Mouse (Mus musculus) spleen, postnatal 14 days (tissue): ENCODE results near the gene Trp53tg5.
A peak's percentile ranks its signal among the peaks of the same experiment; 100 is the strongest.

ENCODE experiments used
- DNase-seq, 2 experiments: peaks; one replicate each; pipeline ENCODE4 v3.0.0; 2021 to 2022; ENCODE audit warnings: low spot score in 2 of 2

The Trp53tg5 gene

GRCm38 (mm10) chr2:164449341-164450042 is 24.0 kb downstream of the Trp53tg5 start:
- DNase-seq = no peak

- no peak for DNase-seq
Observed at GRCm38 (mm10) chr2:164448921-164449320, 24.6 kb downstream of the Trp53tg5 start.

GRCm38 (mm10) chr2:164448140-164448539 is 25.4 kb downstream of the Trp53tg5 start:
- DNase-seq = no peak

GRCm38 (mm10) chr2:164446086-164446469 is 27.4 kb downstream of the Trp53tg5 start:
- no peak for DNase-seq

GRCm38 (mm10) chr2:164445399-164446085 is 28.0 kb downstream of the Trp53tg5 start:
- DNase-seq = no peak

GRCm38 (mm10) chr2:164444701-164445100 is 28.8 kb downstream of the Trp53tg5 start:
- no peak for DNase-seq

GRCm38 (mm10) chr2:164443460-164444000 is 30.0 kb downstream of the Trp53tg5 start, which contains the start of gene Sdc4:
Sdc4 (minus strand) TSS chr2:164443887.
- DNase-seq = no peak

- peak; percentile 62 to 73 for DNase-seq
Observed at GRCm38 (mm10) chr2:164443051-164443437, 30.5 kb downstream of the Trp53tg5 start.

GRCm38 (mm10) chr2:164442315-164443050 is 31.0 kb downstream of the Trp53tg5 start:
- no peak for DNase-seq

- no peak for DNase-seq
Observed at GRCm38 (mm10) chr2:164441731-164442130, 31.8 kb downstream of the Trp53tg5 start.

- peak; percentile 37 to 54 for DNase-seq
Observed at GRCm38 (mm10) chr2:164441155-164441554, 32.4 kb downstream of the Trp53tg5 start.

GRCm38 (mm10) chr2:164440314-164440713 is 33.2 kb downstream of the Trp53tg5 start:
- DNase-seq = no peak

GRCm38 (mm10) chr2:164439001-164439421 is 34.5 kb downstream of the Trp53tg5 start:
- DNase-seq = no peak

- no peak for DNase-seq
Observed at GRCm38 (mm10) chr2:164438257-164438656, 35.3 kb downstream of the Trp53tg5 start.

GRCm38 (mm10) chr2:164437710-164438109 is 35.8 kb downstream of the Trp53tg5 start:
- no peak for DNase-seq

GRCm38 (mm10) chr2:164436961-164437360 is 36.6 kb downstream of the Trp53tg5 start:
- no peak for DNase-seq

GRCm38 (mm10) chr2:164436215-164436913 is 37.2 kb downstream of the Trp53tg5 start:
- no peak for DNase-seq

GRCm38 (mm10) chr2:164435216-164436090 is 38.1 kb downstream of the Trp53tg5 start:
- DNase-seq = no peak

- no peak for DNase-seq
Observed at GRCm38 (mm10) chr2:164434681-164435080, 38.8 kb downstream of the Trp53tg5 start.

- no peak for DNase-seq
Observed at GRCm38 (mm10) chr2:164433278-164433895, 40.1 kb downstream of the Trp53tg5 start.
